Mouse (Mus musculus): ENCODE data around the gene Tnr. TPM values are rescaled to one million over a fixed set of nuclear protein-coding genes. Genes with fewer than 3 reads are reported as not detected.

The Tnr gene
- total and polyA plus RNA-seq, 3 experiments: not detected

GRCm38 (mm10) chr1:159901366-159902119, 378.0 kb downstream of the Tnr start:
- Histone ChIP-seq H3K36me3 (replicated peaks in 1 of 2; ENCODE audit: control insufficient read depth in 1 of 2, insufficient read depth in 1 of 2, low read length in 1 of 2) (no peaks in the 10 kb centered on the region), H3K9ac (ENCODE audit: insufficient read depth, low read depth) (no peak overlapping the region), H3K27ac (ENCODE audit: insufficient read depth, low read depth) (no peak overlapping the region), H3K9me3 (replicated peaks; ENCODE audit: low read length) (no peaks in the 10 kb centered on the region), H3K27me3 (replicated peaks) (no peaks in the 10 kb centered on the region), H3K4me1 (ENCODE audit: control insufficient read depth in 1 of 2, insufficient read depth in 2 of 2) (no peaks in the 10 kb centered on the region), H3K4me3 (replicated peaks in 1 of 3; ENCODE audit: low read depth in 2 of 3, low read length in 2 of 3, poor library complexity in 1 of 3) (no peak overlapping the region), H3K4me2 (ENCODE audit: insufficient read depth, low read depth, poor library complexity, severe bottlenecking) (no peak overlapping the region), H3K79me2 (replicated peaks; ENCODE audit: control insufficient read depth, extremely low read depth, insufficient read depth, poor library complexity, severe bottlenecking) (no peaks in the 10 kb centered on the region)
- DNase-seq (ENCODE audit: extremely low read depth): no peak
- dilution Hi-C loops (cut with MboI; ENCODE audit: extremely low pct_ligation_motif_present, extremely low pct_unique_long_range_greater_than_20kb, low sequenced_read_pairs) (no loop called here), in situ Hi-C loops (cut with MboI; ENCODE audit: low pct_ligation_motif_present, low pct_unique_long_range_greater_than_20kb, low sequenced_read_pairs) (no loop called here)
- no peak for TF ChIP-seq SIN3A (IDR thresholded peaks at IDR 0.05; ENCODE audit: low read length)
- TF ChIP-seq TBP (conservative IDR thresholded peaks at IDR 0.05; ENCODE audit: low read depth, low read length): no peak
- TF ChIP-seq CHD1 (IDR thresholded peaks at IDR 0.05; ENCODE audit: low read depth, low read length): no peak
- TF ChIP-seq ZC3H11A (IDR thresholded peaks at IDR 0.05; ENCODE audit: low read depth, low read length): no peak
- TF ChIP-seq ZMIZ1 (IDR thresholded peaks at IDR 0.05; ENCODE audit: low read depth, low read length): no peak
- no peak for TF ChIP-seq RCOR1 (conservative IDR thresholded peaks at IDR 0.05; ENCODE audit: low read depth, low read length)
- TF ChIP-seq TCF12 (IDR thresholded peaks at IDR 0.05; ENCODE audit: low read depth, low read length): no peak
- no peak for TF ChIP-seq USF1 (IDR thresholded peaks at IDR 0.05; ENCODE audit: low read depth, low read length)
- TF ChIP-seq MYC (IDR thresholded peaks at IDR 0.05; ENCODE audit: low read depth, low read length): no peak
- no peak for TF ChIP-seq UBTF (IDR thresholded peaks at IDR 0.05; ENCODE audit: low read depth, low read length)
- no peak for TF ChIP-seq MEF2A (IDR thresholded peaks at IDR 0.05; ENCODE audit: borderline replicate concordance, low read depth, low read length)
- no peak for TF ChIP-seq ZNF384 (IDR thresholded peaks at IDR 0.05; ENCODE audit: low read depth, low read length)
- no peak for TF ChIP-seq MAFK (IDR thresholded peaks at IDR 0.05; ENCODE audit: insufficient replicate concordance, low read length)
- TF ChIP-seq ELF1 (IDR thresholded peaks at IDR 0.05; ENCODE audit: low read depth, low read length): no peak
- no peak for TF ChIP-seq POLR2A (IDR thresholded peaks at IDR 0.05; ENCODE audit: low read depth, low read length)
- no peak for TF ChIP-seq NRF1 (IDR thresholded peaks at IDR 0.05; ENCODE audit: low read depth, low read length)

DNA sequence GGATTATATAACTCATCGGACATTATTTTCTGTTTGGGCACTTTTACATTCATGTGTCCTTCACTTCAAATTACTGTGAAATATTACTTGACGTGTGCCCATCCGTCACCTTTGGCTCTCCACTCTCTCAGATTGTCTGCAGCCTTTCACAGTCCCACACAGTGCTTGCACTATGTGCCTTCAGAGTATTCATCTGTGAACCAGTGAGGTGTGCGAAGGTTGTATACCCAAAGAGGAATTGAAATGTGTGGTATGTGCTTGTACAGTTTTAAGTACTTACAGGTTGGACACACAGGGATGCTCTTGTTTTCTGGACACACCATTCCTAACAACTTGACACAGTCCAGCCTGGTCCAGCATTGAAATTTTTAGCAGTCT, 378.5 kb downstream of the Tnr start:
- Histone ChIP-seq H3K36me3 (replicated peaks in 1 of 2; ENCODE audit: control insufficient read depth in 1 of 2, insufficient read depth in 1 of 2, low read length in 1 of 2) (no peaks in the 10 kb centered on the region), H3K27me3 (replicated peaks) (no peaks in the 10 kb centered on the region), H3K9me3 (replicated peaks; ENCODE audit: low read length) (no peaks in the 10 kb centered on the region), H3K27ac (ENCODE audit: insufficient read depth, low read depth) (no peak overlapping the region), H3K9ac (ENCODE audit: insufficient read depth, low read depth) (no peak overlapping the region), H3K4me1 (ENCODE audit: control insufficient read depth in 1 of 2, insufficient read depth in 2 of 2) (no peaks in the 10 kb centered on the region), H3K4me3 (replicated peaks in 1 of 3; ENCODE audit: low read depth in 2 of 3, low read length in 2 of 3, poor library complexity in 1 of 3) (no peak overlapping the region), H3K79me2 (replicated peaks; ENCODE audit: control insufficient read depth, extremely low read depth, insufficient read depth, poor library complexity, severe bottlenecking) (no peaks in the 10 kb centered on the region), H3K4me2 (ENCODE audit: insufficient read depth, low read depth, poor library complexity, severe bottlenecking) (no peak overlapping the region)
- no peak for TF ChIP-seq ZMIZ1 (IDR thresholded peaks at IDR 0.05; ENCODE audit: low read depth, low read length)
- no peak for TF ChIP-seq HCFC1 (IDR thresholded peaks at IDR 0.05; ENCODE audit: low read depth, low read length)
- TF ChIP-seq JUND (conservative IDR thresholded peaks at IDR 0.05; ENCODE audit: low read depth, low read length): no peak
- no peak for TF ChIP-seq PAX5 (IDR thresholded peaks at IDR 0.05; ENCODE audit: low read length)
- no peak for TF ChIP-seq TCF12 (IDR thresholded peaks at IDR 0.05; ENCODE audit: low read depth, low read length)
- TF ChIP-seq USF1 (IDR thresholded peaks at IDR 0.05; ENCODE audit: low read depth, low read length): no peak
- TF ChIP-seq TBP (conservative IDR thresholded peaks at IDR 0.05; ENCODE audit: low read depth, low read length): no peak
- TF ChIP-seq ZKSCAN1 (IDR thresholded peaks at IDR 0.05; ENCODE audit: borderline replicate concordance, low read depth, low read length): no peak
- no peak for TF ChIP-seq MAZ (IDR thresholded peaks at IDR 0.05; ENCODE audit: low read depth, low read length)
- TF ChIP-seq CHD2 (IDR thresholded peaks at IDR 0.05; ENCODE audit: low read length): no peak
- TF ChIP-seq NRF1 (IDR thresholded peaks at IDR 0.05; ENCODE audit: low read depth, low read length): no peak
- no peak for TF ChIP-seq GABPA (IDR thresholded peaks at IDR 0.05; ENCODE audit: insufficient replicate concordance, low read depth, low read length)
- TF ChIP-seq USF2 (conservative IDR thresholded peaks at IDR 0.05; ENCODE audit: low read depth, low read length): no peak
- DNase-seq (ENCODE audit: extremely low read depth): no peak
- dilution Hi-C loops (cut with MboI; ENCODE audit: extremely low pct_ligation_motif_present, extremely low pct_unique_long_range_greater_than_20kb, low sequenced_read_pairs) (no loop called here), in situ Hi-C loops (cut with MboI; ENCODE audit: low pct_ligation_motif_present, low pct_unique_long_range_greater_than_20kb, low sequenced_read_pairs) (no loop called here)

Measured in CH12.LX (cell line).